Mouse (Mus musculus) spleen, adult 2 months (tissue): ENCODE measurements around the gene Serpina3k. TPM values are rescaled to one million over a fixed set of nuclear protein-coding genes. Genes with fewer than 3 reads are reported as not detected.
"Not testable (repeated sequence)": the region's sequence is repeated elsewhere in the genome, so short reads cannot be mapped to it uniquely, and the experiment has no call there.

Experiments used
- DNase-seq, 2 experiments: peaks; one replicate each; pipeline versions ENCODE4 v3.0.0 to v3.0.0-alpha.2; 2012 to 2021; ENCODE audit warnings: low spot score in 2 of 2, low read depth in 1 of 2
- H3K27ac ChIP-seq: fragments of 200-500 bp; 2 replicates; pipeline ENCODE4 v1.5.1; 2012; ENCODE audit warnings: low read length, inconsistent platforms; ENCODE audit not compliant: insufficient read depth
- H3K27me3 ChIP-seq: fragments of 200-500 bp; 2 replicates; pipeline ENCODE4 v1.6.1; 2012; ENCODE audit warnings: mild to moderate bottlenecking, moderate library complexity, low read length, inconsistent platforms; ENCODE audit not compliant: control insufficient read depth, insufficient read depth
- H3K36me3 ChIP-seq: fragments of 200-500 bp; 2 replicates; pipeline ENCODE4 v1.6.1; 2012; ENCODE audit warnings: mild to moderate bottlenecking, low read length, inconsistent platforms; ENCODE audit not compliant: control insufficient read depth, insufficient read depth
- H3K4me1 ChIP-seq: fragments of 200-500 bp; 2 replicates; pipeline ENCODE4 v1.6.1; 2011; ENCODE audit warnings: inconsistent platforms; ENCODE audit not compliant: control insufficient read depth, insufficient read depth, insufficient read length
- H3K4me3 ChIP-seq: fragments of 200-500 bp; 2 replicates; pipeline ENCODE4 v1.5.1; 2011; ENCODE audit warnings: mild to moderate bottlenecking, inconsistent platforms; ENCODE audit not compliant: insufficient read depth, insufficient read length; ENCODE audit errors: extremely low read depth
- CTCF ChIP-seq: fragments of 200-500 bp; IDR thresholded peaks from 2 replicates; pipeline ENCODE4 v1.5.1; 2011; ENCODE audit warnings: mild to moderate bottlenecking, inconsistent platforms; ENCODE audit not compliant: insufficient read depth, insufficient read length, insufficient replicate concordance; ENCODE audit errors: extremely low read depth
- POLR2A ChIP-seq: fragments of 200-500 bp; IDR thresholded peaks from 2 replicates; pipeline ENCODE4 v1.6.1; 2011; ENCODE audit warnings: low read depth, low read length, inconsistent platforms
- WGBS: fragments of 180-500 bp; shearing (Covaris S2); methylation state at CpG from one replicate; pipeline ENCODE4 v1.1.7; 2018; 5-methylcytosine and 5-hydroxymethylcytosine counted together
- polyA plus RNA-seq: library from polyadenylated mRNA; depleted of rRNA; stranded (reverse); fragments of >200 nt; gene quantifications from 2 replicates; pipeline ENCODE4 v1.2.3, GENCODE M21; 2012

The Serpina3k gene
- polyA plus RNA-seq, 1 experiment, result 0.05 TPM

- TF ChIP-seq POLR2A (no peak), CTCF (no peak)
- H3K4me3 ChIP-seq, result no peak overlapping the region
- no peaks in the 10 kb centered on the region for H3K4me1 ChIP-seq
- no peaks in the 10 kb centered on the region for H3K27me3 ChIP-seq
- 69% methylated on average over 1 of the region's 1 CpGs for WGBS
- no peaks in the 10 kb centered on the region for H3K36me3 ChIP-seq
- H3K27ac ChIP-seq, result no peak overlapping the region
- DNase-seq, result no peak
Measured at GRCm38 (mm10) chr12:104331701-104332100, 6.6 kb upstream of the Serpina3k start.

DNA sequence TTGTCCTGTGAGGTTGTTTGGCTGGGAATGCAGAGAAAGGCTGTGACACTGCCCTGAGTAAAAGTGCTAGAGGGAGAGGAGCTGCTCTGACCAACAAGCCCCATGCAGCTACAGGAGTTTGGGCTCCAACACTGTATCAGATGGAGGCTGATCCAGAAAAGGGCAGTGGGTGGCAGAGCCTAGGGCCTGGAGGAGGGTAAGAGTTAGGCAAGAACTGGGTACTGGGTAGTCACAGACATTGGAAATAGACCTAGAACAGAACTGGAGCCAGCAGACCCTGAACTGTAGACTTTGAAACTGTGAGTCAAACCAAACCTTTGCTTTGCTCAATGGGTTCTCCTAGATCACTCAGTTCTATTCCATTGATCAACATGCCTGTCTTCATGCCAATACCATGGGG is 1.4 kb upstream of the Serpina3k start:
- H3K27ac ChIP-seq, DNase-seq, H3K27me3 ChIP-seq, H3K4me3 ChIP-seq, H3K4me1 ChIP-seq, H3K36me3 ChIP-seq: not testable (repeated sequence)

DNA sequence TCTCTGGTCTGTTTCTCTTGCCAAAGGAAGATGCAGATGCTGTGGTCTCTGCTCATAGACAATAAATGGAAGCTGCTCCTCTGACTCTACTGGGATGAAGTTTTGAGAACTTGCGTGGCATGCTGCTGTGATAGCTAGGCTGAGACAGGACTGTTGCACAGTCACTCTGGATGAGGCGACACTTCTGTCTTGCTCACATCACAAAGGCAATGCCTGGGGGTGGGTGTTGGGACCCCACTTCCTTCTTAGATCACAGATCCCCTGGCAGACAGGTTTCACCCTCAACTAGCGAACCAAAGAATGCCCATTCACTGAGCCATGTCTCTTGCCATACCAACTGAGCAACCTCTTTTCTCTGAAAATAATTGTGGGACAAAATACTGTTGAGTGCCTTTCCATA is 419 bp downstream of the Serpina3k start:
- H3K4me3 ChIP-seq, result no peak overlapping the region
- TF ChIP-seq POLR2A (no peak), CTCF (no peak)
- DNase-seq, result no peak
- H3K4me1 ChIP-seq, result no peaks in the 10 kb centered on the region
- H3K36me3 ChIP-seq, result no peaks in the 10 kb centered on the region
- no peak overlapping the region for H3K27ac ChIP-seq
- whole genome bisulfite sequencing, result 86% methylated on average over 3 of the region's 3 CpGs
- no peaks in the 10 kb centered on the region for H3K27me3 ChIP-seq

GRCm38 (mm10) chr12:104342489-104342888 is 4.2 kb downstream of the Serpina3k start:
- H3K4me3 ChIP-seq, H3K27me3 ChIP-seq, DNase-seq, H3K4me1 ChIP-seq, H3K36me3 ChIP-seq, H3K27ac ChIP-seq: not testable (repeated sequence)

DNA sequence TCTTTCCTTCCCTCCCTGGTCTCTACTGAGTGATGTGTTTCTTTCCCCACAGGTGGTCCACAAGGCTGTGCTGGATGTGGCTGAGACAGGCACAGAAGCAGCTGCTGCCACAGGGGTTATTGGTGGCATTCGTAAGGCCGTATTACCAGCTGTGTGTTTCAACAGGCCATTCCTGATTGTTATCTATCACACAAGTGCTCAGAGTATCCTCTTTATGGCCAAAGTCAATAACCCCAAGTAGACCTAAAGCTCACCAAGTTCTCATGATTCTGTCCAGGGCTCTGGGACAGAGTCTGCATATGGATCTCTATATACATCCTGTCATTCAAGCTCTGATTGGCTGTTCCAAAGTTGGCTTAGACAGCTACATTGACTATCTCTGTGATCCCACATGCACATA is 6.9 kb downstream of the Serpina3k start:
- Histone ChIP-seq H3K4me1 (no peaks in the 10 kb centered on the region), H3K4me3 (no peak overlapping the region), H3K36me3 (no peaks in the 10 kb centered on the region), H3K27me3 (no peaks in the 10 kb centered on the region), H3K27ac (no peak overlapping the region)
- 96% methylated on average over 2 of the region's 2 CpGs for WGBS
- no peak for DNase-seq
- no peak for TF ChIP-seq POLR2A
- TF ChIP-seq CTCF, result no peak

GRCm38 (mm10) chr12:104345707-104346106 is 7.4 kb downstream of the Serpina3k start:
- H3K27ac ChIP-seq, result no peak overlapping the region

DNA sequence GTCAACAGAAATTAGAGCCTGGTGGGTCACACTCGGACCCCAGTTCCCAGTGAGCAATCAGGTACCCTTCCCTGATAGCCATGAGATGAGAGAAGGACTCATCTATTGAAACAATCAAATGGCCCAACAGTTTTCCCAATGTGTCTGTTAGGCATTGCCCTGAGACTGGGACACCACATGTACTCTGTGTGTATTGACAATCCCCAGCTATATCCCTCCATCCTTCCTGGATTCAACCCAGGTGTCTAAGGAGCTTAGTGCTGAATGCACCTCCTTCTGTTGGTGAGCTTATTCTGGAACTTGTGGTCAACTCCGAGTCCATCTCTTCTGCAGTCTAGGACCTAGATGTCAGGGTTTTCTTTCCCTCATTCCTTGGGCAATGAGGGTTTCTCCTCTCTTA is 8.8 kb downstream of the Serpina3k start:
- DNase-seq, result no peak
- TF ChIP-seq POLR2A (no peak), CTCF (no peak)
- Histone ChIP-seq H3K27me3 (no peaks in the 10 kb centered on the region), H3K4me3 (no peak overlapping the region), H3K4me1 (no peaks in the 10 kb centered on the region), H3K27ac (no peak overlapping the region), H3K36me3 (no peaks in the 10 kb centered on the region)
- WGBS, result 88% methylated on average over 2 of the region's 2 CpGs

More at GRCm38 (mm10) chr12:104345707-104346106, 7.4 kb downstream of the Serpina3k start:
- DNase-seq, result no peak
- TF ChIP-seq CTCF (no peak), POLR2A (no peak)
- Histone ChIP-seq H3K4me3 (no peak overlapping the region), H3K4me1 (no peaks in the 10 kb centered on the region), H3K36me3 (no peaks in the 10 kb centered on the region), H3K27me3 (no peaks in the 10 kb centered on the region)

DNA sequence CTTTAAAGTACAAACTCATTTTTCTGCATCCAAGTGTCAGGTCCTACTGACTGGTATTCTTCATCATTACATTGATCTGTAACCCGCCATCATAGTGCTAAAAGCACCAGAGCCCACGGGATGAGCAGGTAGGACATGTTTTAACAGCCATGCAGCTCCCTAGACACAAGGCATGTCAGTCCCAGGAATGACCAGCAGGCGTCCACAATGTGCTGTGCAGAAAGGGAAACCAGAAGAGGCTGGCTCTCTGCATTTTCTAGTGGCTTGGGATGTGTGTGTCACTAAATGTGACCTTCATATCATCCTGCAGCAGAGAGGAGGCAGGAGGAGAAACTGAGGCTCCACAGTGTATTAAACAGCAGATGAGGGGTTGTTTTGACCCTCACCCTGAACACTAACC is 13.5 kb downstream of the Serpina3k start:
- not testable (repeated sequence) for H3K36me3 ChIP-seq, H3K4me1 ChIP-seq, H3K27me3 ChIP-seq, DNase-seq, H3K4me3 ChIP-seq, H3K27ac ChIP-seq
- WGBS, result 42% methylated on average over 3 of the region's 3 CpGs
